Mouse (Mus musculus): ENCODE measurements around the gene Tbc1d9b.
A peak's percentile ranks its signal among the peaks of the same experiment; 100 is the strongest.

Gene Tbc1d9b

GRCm38 (mm10) chr11:50138206-50138822 lies 7.1 kb downstream of the Tbc1d9b start:
- peak; percentile 43 to 61 for DNase-seq

GRCm38 (mm10) chr11:50139571-50139970 lies 8.4 kb downstream of the Tbc1d9b start:
- DNase-seq, result no peak

GRCm38 (mm10) chr11:50145529-50145928 lies 14.3 kb downstream of the Tbc1d9b start:
- DNase-seq, result no peak

- no peak for DNase-seq
These were observed 14.9 kb downstream of the Tbc1d9b start for GRCm38 (mm10) chr11:50146121-50146520.

GRCm38 (mm10) chr11:50147267-50147957 lies 16.2 kb downstream of the Tbc1d9b start:
- DNase-seq, result no peak

GRCm38 (mm10) chr11:50147958-50148476 lies 16.8 kb downstream of the Tbc1d9b start:
- DNase-seq, result peak; percentile 50 to 54

- DNase-seq, result no peak
These were observed 18.0 kb downstream of the Tbc1d9b start for GRCm38 (mm10) chr11:50149200-50149599.

- DNase-seq, result no peak
These were observed 18.5 kb downstream of the Tbc1d9b start for GRCm38 (mm10) chr11:50149603-50150150.

GRCm38 (mm10) chr11:50151374-50151773 lies 20.2 kb downstream of the Tbc1d9b start:
- DNase-seq, result no peak

GRCm38 (mm10) chr11:50154166-50154565 lies 23.0 kb downstream of the Tbc1d9b start:
- DNase-seq, result no peak

- no peak for DNase-seq
These were observed 23.8 kb downstream of the Tbc1d9b start for GRCm38 (mm10) chr11:50154777-50155520.

GRCm38 (mm10) chr11:50155785-50156184 lies 24.6 kb downstream of the Tbc1d9b start:
- no peak for DNase-seq

- DNase-seq, result peak; percentile 21 to 39
These were observed 25.6 kb downstream of the Tbc1d9b start for GRCm38 (mm10) chr11:50156725-50157258.

GRCm38 (mm10) chr11:50158346-50158745 lies 27.1 kb downstream of the Tbc1d9b start:
- no peak for DNase-seq

- DNase-seq, result no peak
These were observed 28.2 kb downstream of the Tbc1d9b start for GRCm38 (mm10) chr11:50159347-50159746.

- peak; percentile 62 to 66 for DNase-seq
These were observed 30.5 kb downstream of the Tbc1d9b start for GRCm38 (mm10) chr11:50161578-50162304.

- no peak for DNase-seq
These were observed 31.3 kb downstream of the Tbc1d9b start for GRCm38 (mm10) chr11:50162338-50163050.

GRCm38 (mm10) chr11:50168352-50168751 lies 37.2 kb downstream of the Tbc1d9b start:
- no peak for DNase-seq

- DNase-seq, result peak in 1 of 2 experiments; percentile 24
These were observed 43.0 kb downstream of the Tbc1d9b start, which contains the start of gene Mrnip for GRCm38 (mm10) chr11:50174111-50174729. Gene Mrnip (plus strand): TSS chr11:50174444.

GRCm38 (mm10) chr11:50174730-50175187 lies 43.6 kb downstream of the Tbc1d9b start:
- peak; percentile 97 to 98 for DNase-seq

- no peak for DNase-seq
These were observed 45.2 kb downstream of the Tbc1d9b start for GRCm38 (mm10) chr11:50176351-50176750.
